Mouse (Mus musculus): ENCODE measurements around the gene Swsap1. TPM values are rescaled to one million over a fixed set of nuclear protein-coding genes. Genes with fewer than 3 reads are reported as not detected.
A peak's percentile ranks its signal among the peaks of the same experiment; 100 is the strongest.

Swsap1 gene
- polyA plus RNA-seq, 1 experiment from 2014 or later = 2.5 TPM

- Histone ChIP-seq H3K36me3 (replicated peaks) (peaks cover 6% of the 10 kb centered on the region), H3K9me3 (replicated peaks) (no peaks in the 10 kb centered on the region), H3K27me3 (no peaks in the 10 kb centered on the region), H3K4me2 (peak overlapping the region; percentile 7; the same call in 1 of the 2 replicates), H3K4me3 (replicated peaks) (no peak overlapping the region), H3K27ac (replicated peaks) (peak overlapping the region; percentile 73), H3K4me1 (replicated peaks) (peaks cover 42% of the 10 kb centered on the region), H3K9ac (no peak overlapping the region)
- 27% methylated on average over 6 of the region's 6 CpGs for WGBS (ENCODE audit: insufficient replicate concordance)
- ATAC-seq (ENCODE audit: insufficient read depth) = peak; percentile 68
Measured at GRCm38 (mm10) chr9:21924099-21924493, 31.5 kb upstream of the Swsap1 start.

GRCm38 (mm10) chr9:21925034-21925433 is 30.5 kb upstream of the Swsap1 start:
- 70% methylated on average over 3 of the region's 3 CpGs for WGBS (ENCODE audit: insufficient replicate concordance)
- no peak for ATAC-seq (ENCODE audit: insufficient read depth)
- Histone ChIP-seq H3K9me3 (replicated peaks) (no peaks in the 10 kb centered on the region), H3K36me3 (replicated peaks) (peaks cover 6% of the 10 kb centered on the region), H3K9ac (no peak overlapping the region), H3K4me1 (replicated peaks) (peaks cover 42% of the 10 kb centered on the region), H3K4me2 (no peak overlapping the region; the same call in 1 of the 2 replicates), H3K4me3 (replicated peaks) (no peak overlapping the region), H3K27ac (replicated peaks) (no peak overlapping the region), H3K27me3 (no peaks in the 10 kb centered on the region)

- H3K4me1 ChIP-seq (replicated peaks) = peaks cover 42% of the 10 kb centered on the region
- no peak for ATAC-seq (ENCODE audit: insufficient read depth)
- H3K27ac ChIP-seq (replicated peaks) = peak overlapping the region; percentile 31; the same call in 1 of the 2 replicates
- no peak overlapping the region for H3K9ac ChIP-seq
- WGBS (ENCODE audit: insufficient replicate concordance) = 71% methylated on average over 1 of the region's 1 CpGs
- peaks cover 6% of the 10 kb centered on the region for H3K36me3 ChIP-seq (replicated peaks)
- H3K4me3 ChIP-seq (replicated peaks) = 0 out of 2 replicates have a peak overlapping the region, but pooled peaks have one; percentile 48
- H3K4me2 ChIP-seq = peak overlapping the region; percentile 60; the same call in 1 of the 2 replicates
- H3K27me3 ChIP-seq = no peaks in the 10 kb centered on the region
- H3K9me3 ChIP-seq (replicated peaks) = no peaks in the 10 kb centered on the region
Measured at GRCm38 (mm10) chr9:21925506-21925905, 30.0 kb upstream of the Swsap1 start.

GRCm38 (mm10) chr9:21926155-21926554 is 29.4 kb upstream of the Swsap1 start:
- no peak for ATAC-seq (ENCODE audit: insufficient read depth)
- 0 out of 2 replicates have a peak overlapping the region, but pooled peaks have one; percentile 12 for H3K9ac ChIP-seq
- no peaks in the 10 kb centered on the region for H3K9me3 ChIP-seq (replicated peaks)
- H3K4me1 ChIP-seq (replicated peaks) = peaks cover 42% of the 10 kb centered on the region
- H3K27me3 ChIP-seq = no peaks in the 10 kb centered on the region
- H3K4me2 ChIP-seq = peak overlapping the region; percentile 60
- peaks cover 6% of the 10 kb centered on the region for H3K36me3 ChIP-seq (replicated peaks)
- WGBS (ENCODE audit: insufficient replicate concordance) = 52% methylated on average over 6 of the region's 6 CpGs
- peak overlapping the region; percentile 31 for H3K27ac ChIP-seq (replicated peaks)
- H3K4me3 ChIP-seq (replicated peaks) = peak overlapping the region; percentile 48

GRCm38 (mm10) chr9:21926784-21927183 is 28.8 kb upstream of the Swsap1 start:
- no peaks in the 10 kb centered on the region for H3K27me3 ChIP-seq
- peak overlapping the region; percentile 31 for H3K27ac ChIP-seq (replicated peaks)
- H3K4me1 ChIP-seq (replicated peaks) = peaks cover 43% of the 10 kb centered on the region
- H3K4me3 ChIP-seq (replicated peaks) = peak overlapping the region; percentile 48
- H3K4me2 ChIP-seq = peak overlapping the region; percentile 60
- H3K36me3 ChIP-seq (replicated peaks) = peaks cover 6% of the 10 kb centered on the region
- H3K9ac ChIP-seq = peak overlapping the region; percentile 4; the same call in 1 of the 2 replicates
- no peak for ATAC-seq (ENCODE audit: insufficient read depth)
- H3K9me3 ChIP-seq (replicated peaks) = no peaks in the 10 kb centered on the region
- 4% methylated on average over 6 of the region's 6 CpGs for WGBS (ENCODE audit: insufficient replicate concordance)

GRCm38 (mm10) chr9:21927208-21927753 is 28.3 kb upstream of the Swsap1 start, which contains the start of the genes Ccdc159 and Tmem205:
Gene Ccdc159, plus strand, starts transcription at chr9:21927471.
Gene Tmem205, minus strand, starts transcription at chr9:21927556.
- Histone ChIP-seq H3K4me1 (replicated peaks) (peaks cover 46% of the 10 kb centered on the region), H3K4me2 (peak within 1 kb of the TSS; percentile 60), H3K36me3 (replicated peaks) (peaks cover 6% of the 10 kb centered on the region; the same call in 1 of the 2 replicates), H3K4me3 (replicated peaks) (peak within 1 kb of the TSS; percentile 48), H3K9me3 (replicated peaks) (no peaks in the 10 kb centered on the region), H3K9ac (peak within 1 kb of the TSS; percentile 12; the same call in 1 of the 2 replicates), H3K27ac (replicated peaks) (peak within 1 kb of the TSS; percentile 31), H3K27me3 (no peaks in the 10 kb centered on the region; the same call in 1 of the 2 replicates)
- WGBS (ENCODE audit: insufficient replicate concordance) = under 1% methylated on average over 28 of the region's 28 CpGs
- ATAC-seq (ENCODE audit: insufficient read depth) = peak; percentile 80

- no peak overlapping the region for H3K9ac ChIP-seq
- H3K36me3 ChIP-seq (replicated peaks) = peaks cover 6% of the 10 kb centered on the region; the same call in 1 of the 2 replicates
- no peaks in the 10 kb centered on the region for H3K9me3 ChIP-seq (replicated peaks)
- peaks cover 36% of the 10 kb centered on the region for H3K4me1 ChIP-seq (replicated peaks)
- H3K27ac ChIP-seq (replicated peaks) = no peak overlapping the region
- peaks cover 10% of the 10 kb centered on the region for H3K27me3 ChIP-seq
- ATAC-seq (ENCODE audit: insufficient read depth) = no peak
- WGBS (ENCODE audit: insufficient replicate concordance) = 61% methylated on average over 3 of the region's 3 CpGs
- no peak overlapping the region for H3K4me3 ChIP-seq (replicated peaks)
- H3K4me2 ChIP-seq = no peak overlapping the region
Measured at GRCm38 (mm10) chr9:21929208-21929607, 26.3 kb upstream of the Swsap1 start.

GRCm38 (mm10) chr9:21932006-21932405 is 23.5 kb upstream of the Swsap1 start:
- Histone ChIP-seq H3K36me3 (replicated peaks) (no peaks in the 10 kb centered on the region), H3K27ac (replicated peaks) (no peak overlapping the region)
- WGBS (ENCODE audit: insufficient replicate concordance) = 38% methylated on average over 2 of the region's 2 CpGs

GRCm38 (mm10) chr9:21932445-21933137 is 23.0 kb upstream of the Swsap1 start:
- Histone ChIP-seq H3K4me2 (no peak overlapping the region), H3K27me3 (peaks cover 22% of the 10 kb centered on the region), H3K27ac (replicated peaks) (no peak overlapping the region), H3K4me1 (replicated peaks) (peaks cover 16% of the 10 kb centered on the region), H3K9ac (no peak overlapping the region), H3K36me3 (replicated peaks) (no peaks in the 10 kb centered on the region), H3K4me3 (replicated peaks) (no peak overlapping the region), H3K9me3 (replicated peaks) (no peaks in the 10 kb centered on the region)
- no peak for ATAC-seq (ENCODE audit: insufficient read depth)
- 42% methylated on average over 12 of the region's 12 CpGs for WGBS (ENCODE audit: insufficient replicate concordance)

More at GRCm38 (mm10) chr9:21932006-21932405, 23.5 kb upstream of the Swsap1 start:
- peaks cover 22% of the 10 kb centered on the region for H3K27me3 ChIP-seq
- no peak overlapping the region for H3K4me3 ChIP-seq (replicated peaks)
- no peak overlapping the region for H3K4me2 ChIP-seq
- no peaks in the 10 kb centered on the region for H3K9me3 ChIP-seq (replicated peaks)
- H3K9ac ChIP-seq = no peak overlapping the region
- no peak for ATAC-seq (ENCODE audit: insufficient read depth)
- H3K4me1 ChIP-seq (replicated peaks) = peaks cover 19% of the 10 kb centered on the region

GRCm38 (mm10) chr9:21934021-21934420 is 21.5 kb upstream of the Swsap1 start:
- Histone ChIP-seq H3K9ac (no peak overlapping the region), H3K36me3 (replicated peaks) (no peaks in the 10 kb centered on the region), H3K9me3 (replicated peaks) (no peaks in the 10 kb centered on the region), H3K27me3 (peaks cover 22% of the 10 kb centered on the region), H3K27ac (replicated peaks) (no peak overlapping the region), H3K4me2 (no peak overlapping the region), H3K4me3 (replicated peaks) (no peak overlapping the region), H3K4me1 (replicated peaks) (peaks cover 15% of the 10 kb centered on the region)
- ATAC-seq (ENCODE audit: insufficient read depth) = no peak
- 75% methylated on average over 12 of the region's 12 CpGs for WGBS (ENCODE audit: insufficient replicate concordance)

- Histone ChIP-seq H3K27ac (replicated peaks) (no peak overlapping the region), H3K9me3 (replicated peaks) (no peaks in the 10 kb centered on the region), H3K4me1 (replicated peaks) (peaks cover 15% of the 10 kb centered on the region), H3K9ac (no peak overlapping the region), H3K4me3 (replicated peaks) (no peak overlapping the region), H3K36me3 (replicated peaks) (no peaks in the 10 kb centered on the region), H3K27me3 (peaks cover 22% of the 10 kb centered on the region), H3K4me2 (no peak overlapping the region)
- 50% methylated on average over 7 of the region's 7 CpGs for WGBS (ENCODE audit: insufficient replicate concordance)
- ATAC-seq (ENCODE audit: insufficient read depth) = no peak
Measured at GRCm38 (mm10) chr9:21935466-21936131, 20.0 kb upstream of the Swsap1 start.
